Mouse (Mus musculus): Measurements from ENCODE around the gene Crybg2. TPM values are rescaled to one million over a fixed set of nuclear protein-coding genes. Genes with fewer than 3 reads are reported as not detected.

Gene Crybg2
- polyA plus RNA-seq, 1 experiment from 2014 or later, result 0.89 TPM

GRCm38 (mm10) chr4:134127121-134127455, 66.5 kb downstream of the Crybg2 start:
- H3K9ac ChIP-seq (ENCODE audit: low read length), result no peak overlapping the region
- no peak overlapping the region for H3K4me3 ChIP-seq (ENCODE audit: low read depth, low read length)
- peaks cover 13% of the 10 kb centered on the region for H3K4me1 ChIP-seq (ENCODE audit: control insufficient read depth, insufficient read depth, low read length)
- peak; percentile 65 for DNase-seq (ENCODE audit: low spot score, missing footprints)
- no peak overlapping the region for H3K4me2 ChIP-seq
- H3K27me3 ChIP-seq (ENCODE audit: control insufficient read depth, insufficient read depth, low read length), result no peaks in the 10 kb centered on the region
- no peak overlapping the region for H3K27ac ChIP-seq (ENCODE audit: low read depth, low read length)
- H3K36me3 ChIP-seq (ENCODE audit: control insufficient read depth, insufficient read depth, low read length), result no peaks in the 10 kb centered on the region
- 96% methylated on average over 7 of the region's 7 CpGs for WGBS
- no peak for ATAC-seq (ENCODE audit: low FRiP score)
- H3K9me3 ChIP-seq (ENCODE audit: control insufficient read depth, low read length), result no peaks in the 10 kb centered on the region

- Histone ChIP-seq H3K36me3 (ENCODE audit: control insufficient read depth, insufficient read depth, low read length) (no peaks in the 10 kb centered on the region), H3K4me3 (ENCODE audit: low read depth, low read length) (peak overlapping the region; percentile 86), H3K9ac (ENCODE audit: low read length) (peak overlapping the region; percentile 89), H3K4me1 (ENCODE audit: control insufficient read depth, insufficient read depth, low read length) (peaks cover 13% of the 10 kb centered on the region), H3K4me2 (peak overlapping the region; percentile 92), H3K9me3 (ENCODE audit: control insufficient read depth, low read length) (no peaks in the 10 kb centered on the region), H3K27me3 (ENCODE audit: control insufficient read depth, insufficient read depth, low read length) (no peaks in the 10 kb centered on the region), H3K27ac (ENCODE audit: low read depth, low read length) (no peak overlapping the region)
- WGBS, result 60% methylated on average over 8 of the region's 8 CpGs
- DNase-seq (ENCODE audit: low spot score, missing footprints) (peak; percentile 80), ATAC-seq (ENCODE audit: low FRiP score) (no peak)
These were observed 67.2 kb downstream of the Crybg2 start for GRCm38 (mm10) chr4:134127793-134128192.

GRCm38 (mm10) chr4:134128221-134128982, 67.8 kb downstream of the Crybg2 start, which contains the start of gene Sh3bgrl3:
Gene Sh3bgrl3 (minus strand): TSS chr4:134128789.
- Histone ChIP-seq H3K4me2 (peak within 1 kb of the TSS; percentile 92), H3K9ac (ENCODE audit: low read length) (peak within 1 kb of the TSS; percentile 89), H3K27ac (ENCODE audit: low read depth, low read length) (peak within 1 kb of the TSS; percentile 57), H3K4me3 (ENCODE audit: low read depth, low read length) (peak within 1 kb of the TSS; percentile 86), H3K4me1 (ENCODE audit: control insufficient read depth, insufficient read depth, low read length) (peaks cover 13% of the 10 kb centered on the region), H3K9me3 (ENCODE audit: control insufficient read depth, low read length) (no peaks in the 10 kb centered on the region), H3K27me3 (ENCODE audit: control insufficient read depth, insufficient read depth, low read length) (no peaks in the 10 kb centered on the region), H3K36me3 (ENCODE audit: control insufficient read depth, insufficient read depth, low read length) (no peaks in the 10 kb centered on the region)
- WGBS, result under 1% methylated on average over 45 of the region's 50 CpGs
- peak; percentile 96 for ATAC-seq (ENCODE audit: low FRiP score)
- DNase-seq (ENCODE audit: low spot score, missing footprints), result peak; percentile 98

GRCm38 (mm10) chr4:134128983-134129362, 68.4 kb downstream of the Crybg2 start:
- Histone ChIP-seq H3K4me3 (ENCODE audit: low read depth, low read length) (peak overlapping the region; percentile 86), H3K27ac (ENCODE audit: low read depth, low read length) (no peak overlapping the region), H3K4me1 (ENCODE audit: control insufficient read depth, insufficient read depth, low read length) (peaks cover 13% of the 10 kb centered on the region), H3K9ac (ENCODE audit: low read length) (peak overlapping the region; percentile 89), H3K9me3 (ENCODE audit: control insufficient read depth, low read length) (no peaks in the 10 kb centered on the region), H3K27me3 (ENCODE audit: control insufficient read depth, insufficient read depth, low read length) (no peaks in the 10 kb centered on the region), H3K36me3 (ENCODE audit: control insufficient read depth, insufficient read depth, low read length) (no peaks in the 10 kb centered on the region; the same call in 1 of the 2 replicates), H3K4me2 (peak overlapping the region; percentile 92)
- ATAC-seq (ENCODE audit: low FRiP score), result peak; percentile 72
- no peak for DNase-seq (ENCODE audit: low spot score, missing footprints)
- 2% methylated on average over 14 of the region's 14 CpGs for WGBS

GRCm38 (mm10) chr4:134129482-134129881, 68.9 kb downstream of the Crybg2 start:
- WGBS, result 50% methylated on average over 6 of the region's 6 CpGs
- no peaks in the 10 kb centered on the region for H3K9me3 ChIP-seq (ENCODE audit: control insufficient read depth, low read length)
- DNase-seq (ENCODE audit: low spot score, missing footprints), result no peak
- H3K4me2 ChIP-seq, result peak overlapping the region; percentile 92
- no peaks in the 10 kb centered on the region; the same call in 1 of the 2 replicates for H3K36me3 ChIP-seq (ENCODE audit: control insufficient read depth, insufficient read depth, low read length)
- no peak overlapping the region for H3K27ac ChIP-seq (ENCODE audit: low read depth, low read length)
- H3K4me1 ChIP-seq (ENCODE audit: control insufficient read depth, insufficient read depth, low read length), result peaks cover 13% of the 10 kb centered on the region
- no peak for ATAC-seq (ENCODE audit: low FRiP score)
- H3K9ac ChIP-seq (ENCODE audit: low read length), result peak overlapping the region; percentile 89
- no peaks in the 10 kb centered on the region for H3K27me3 ChIP-seq (ENCODE audit: control insufficient read depth, insufficient read depth, low read length)
- H3K4me3 ChIP-seq (ENCODE audit: low read depth, low read length), result no peak overlapping the region

GRCm38 (mm10) chr4:134132117-134132516, 71.5 kb downstream of the Crybg2 start:
- ATAC-seq (ENCODE audit: low FRiP score), result no peak
- H3K9ac ChIP-seq (ENCODE audit: low read length), result no peak overlapping the region
- WGBS, result 94% methylated on average over 3 of the region's 3 CpGs

GRCm38 (mm10) chr4:134132519-134133095, 72.0 kb downstream of the Crybg2 start:
- peak; percentile 73 for DNase-seq (ENCODE audit: low spot score, missing footprints)
- Histone ChIP-seq H3K9ac (ENCODE audit: low read length) (no peak overlapping the region), H3K27me3 (ENCODE audit: control insufficient read depth, insufficient read depth, low read length) (no peaks in the 10 kb centered on the region), H3K27ac (ENCODE audit: low read depth, low read length) (no peak overlapping the region), H3K36me3 (ENCODE audit: control insufficient read depth, insufficient read depth, low read length) (no peaks in the 10 kb centered on the region; the same call in 1 of the 2 replicates), H3K4me1 (ENCODE audit: control insufficient read depth, insufficient read depth, low read length) (peaks cover 11% of the 10 kb centered on the region), H3K4me3 (ENCODE audit: low read depth, low read length) (no peak overlapping the region), H3K4me2 (no peak overlapping the region), H3K9me3 (ENCODE audit: control insufficient read depth, low read length) (no peaks in the 10 kb centered on the region)
- WGBS, result 89% methylated on average over 8 of the region's 8 CpGs
- no peak for ATAC-seq (ENCODE audit: low FRiP score)

More at GRCm38 (mm10) chr4:134132117-134132516, 71.5 kb downstream of the Crybg2 start:
- no peak overlapping the region for H3K27ac ChIP-seq (ENCODE audit: low read depth, low read length)
- H3K4me1 ChIP-seq (ENCODE audit: control insufficient read depth, insufficient read depth, low read length), result peaks cover 13% of the 10 kb centered on the region
- no peaks in the 10 kb centered on the region; the same call in 1 of the 2 replicates for H3K36me3 ChIP-seq (ENCODE audit: control insufficient read depth, insufficient read depth, low read length)
- no peak for DNase-seq (ENCODE audit: low spot score, missing footprints)
- H3K4me3 ChIP-seq (ENCODE audit: low read depth, low read length), result no peak overlapping the region
- H3K9me3 ChIP-seq (ENCODE audit: control insufficient read depth, low read length), result no peaks in the 10 kb centered on the region
- no peak overlapping the region for H3K4me2 ChIP-seq
- H3K27me3 ChIP-seq (ENCODE audit: control insufficient read depth, insufficient read depth, low read length), result no peaks in the 10 kb centered on the region

- no peak for ATAC-seq (ENCODE audit: low FRiP score)
These were observed 75.8 kb downstream of the Crybg2 start for GRCm38 (mm10) chr4:134136280-134136926.

GRCm38 (mm10) chr4:134138857-134139256, 78.2 kb downstream of the Crybg2 start:
- Histone ChIP-seq H3K9ac (ENCODE audit: low read length) (no peak overlapping the region), H3K4me2 (no peak overlapping the region), H3K4me3 (ENCODE audit: low read depth, low read length) (no peak overlapping the region), H3K27ac (ENCODE audit: low read depth, low read length) (no peak overlapping the region), H3K4me1 (ENCODE audit: control insufficient read depth, insufficient read depth, low read length) (no peaks in the 10 kb centered on the region), H3K9me3 (ENCODE audit: control insufficient read depth, low read length) (no peaks in the 10 kb centered on the region), H3K36me3 (ENCODE audit: control insufficient read depth, insufficient read depth, low read length) (no peaks in the 10 kb centered on the region; the same call in 1 of the 2 replicates), H3K27me3 (ENCODE audit: control insufficient read depth, insufficient read depth, low read length) (no peaks in the 10 kb centered on the region)
- no peak for DNase-seq (ENCODE audit: low spot score, missing footprints)
- WGBS, result 91% methylated on average over 2 of the region's 2 CpGs
- no peak for ATAC-seq (ENCODE audit: low FRiP score)

More at GRCm38 (mm10) chr4:134136280-134136926, 75.8 kb downstream of the Crybg2 start:
- H3K4me1 ChIP-seq (ENCODE audit: control insufficient read depth, insufficient read depth, low read length), result no peaks in the 10 kb centered on the region
- H3K9me3 ChIP-seq (ENCODE audit: control insufficient read depth, low read length), result no peaks in the 10 kb centered on the region
- H3K4me3 ChIP-seq (ENCODE audit: low read depth, low read length), result no peak overlapping the region
- H3K27me3 ChIP-seq (ENCODE audit: control insufficient read depth, insufficient read depth, low read length), result no peaks in the 10 kb centered on the region
- H3K9ac ChIP-seq (ENCODE audit: low read length), result no peak overlapping the region
- DNase-seq (ENCODE audit: low spot score, missing footprints), result peak; percentile 21
- no peaks in the 10 kb centered on the region; the same call in 1 of the 2 replicates for H3K36me3 ChIP-seq (ENCODE audit: control insufficient read depth, insufficient read depth, low read length)
- no peak overlapping the region for H3K27ac ChIP-seq (ENCODE audit: low read depth, low read length)
- no peak overlapping the region for H3K4me2 ChIP-seq
- 68% methylated on average over 3 of the region's 3 CpGs for WGBS
